Mouse (Mus musculus): ENCODE data around the gene 4931422A03Rik.

- TF ChIP-seq POLR2A (IDR thresholded peaks at IDR 0.05; ENCODE audit: insufficient read depth, low read length) (no peak), EP300 (IDR thresholded peaks at IDR 0.05; ENCODE audit: insufficient read depth, low read depth, low read length) (no peak), CTCF (IDR thresholded peaks at IDR 0.05; ENCODE audit: low read depth, low read length) (no peak)
These were observed 20.2 kb downstream of the 4931422A03Rik start for GRCm38 (mm10) chr2:104007793-104008519.
